Mouse (Mus musculus): ENCODE measurements around the gene Grip1. TPM values are rescaled to one million over a fixed set of nuclear protein-coding genes. Genes with fewer than 3 reads are reported as not detected.

The Grip1 gene
- polyA plus RNA-seq, 1 experiment from 2014 or later, result 5.0 TPM

- Histone ChIP-seq H3K4me1 (ENCODE audit: control insufficient read depth, insufficient read depth, low read length) (no peaks in the 10 kb centered on the region), H3K36me3 (ENCODE audit: control insufficient read depth, insufficient read depth, low read length) (no peaks in the 10 kb centered on the region), H3K4me2 (ENCODE audit: low read depth, low read length) (no peak overlapping the region), H3K27me3 (replicated peaks; ENCODE audit: control insufficient read depth, insufficient read depth, low read length) (no peaks in the 10 kb centered on the region), H3K4me3 (ENCODE audit: low read depth, low read length) (no peak overlapping the region), H3K27ac (replicated peaks; ENCODE audit: low read depth, low read length) (no peak overlapping the region), H3K9ac (ENCODE audit: low read depth, low read length) (no peak overlapping the region), H3K9me3 (ENCODE audit: control insufficient read depth, low read length) (no peaks in the 10 kb centered on the region)
- DNase-seq (ENCODE audit: low spot score) (no peak), ATAC-seq (ENCODE audit: low read depth) (no peak)
- WGBS, result 95% methylated on average over 18 of the region's 18 CpGs
Observed at GRCm38 (mm10) chr10:119467976-119468375, 14.3 kb downstream of the Grip1 start.

- Histone ChIP-seq H3K9ac (ENCODE audit: low read depth, low read length) (no peak overlapping the region), H3K4me3 (ENCODE audit: low read depth, low read length) (no peak overlapping the region), H3K9me3 (ENCODE audit: control insufficient read depth, low read length) (no peaks in the 10 kb centered on the region), H3K27ac (replicated peaks; ENCODE audit: low read depth, low read length) (no peak overlapping the region), H3K36me3 (ENCODE audit: control insufficient read depth, insufficient read depth, low read length) (no peaks in the 10 kb centered on the region), H3K27me3 (replicated peaks; ENCODE audit: control insufficient read depth, insufficient read depth, low read length) (no peaks in the 10 kb centered on the region), H3K4me2 (ENCODE audit: low read depth, low read length) (no peak overlapping the region), H3K4me1 (ENCODE audit: control insufficient read depth, insufficient read depth, low read length) (no peaks in the 10 kb centered on the region)
- ATAC-seq (ENCODE audit: low read depth) (no peak), DNase-seq (ENCODE audit: low spot score) (no peak)
- 84% methylated on average over 1 of the region's 1 CpGs for WGBS
Observed at GRCm38 (mm10) chr10:119470096-119470495, 16.5 kb downstream of the Grip1 start.

- Histone ChIP-seq H3K4me2 (ENCODE audit: low read depth, low read length) (no peak overlapping the region), H3K4me3 (ENCODE audit: low read depth, low read length) (no peak overlapping the region), H3K4me1 (ENCODE audit: control insufficient read depth, insufficient read depth, low read length) (no peaks in the 10 kb centered on the region), H3K36me3 (ENCODE audit: control insufficient read depth, insufficient read depth, low read length) (no peaks in the 10 kb centered on the region), H3K9me3 (ENCODE audit: control insufficient read depth, low read length) (no peaks in the 10 kb centered on the region), H3K27me3 (replicated peaks; ENCODE audit: control insufficient read depth, insufficient read depth, low read length) (no peaks in the 10 kb centered on the region), H3K9ac (ENCODE audit: low read depth, low read length) (no peak overlapping the region), H3K27ac (replicated peaks; ENCODE audit: low read depth, low read length) (no peak overlapping the region)
- ATAC-seq (ENCODE audit: low read depth) (no peak), DNase-seq (ENCODE audit: low spot score) (no peak)
- 63% methylated on average over 9 of the region's 9 CpGs for WGBS
Observed at GRCm38 (mm10) chr10:119475166-119475565, 21.5 kb downstream of the Grip1 start.

- no peak overlapping the region for H3K4me3 ChIP-seq (ENCODE audit: low read depth, low read length)
- ATAC-seq (ENCODE audit: low read depth) (no peak), DNase-seq (ENCODE audit: low spot score) (no peak)
- no peaks in the 10 kb centered on the region for H3K27me3 ChIP-seq (replicated peaks; ENCODE audit: control insufficient read depth, insufficient read depth, low read length)
- H3K36me3 ChIP-seq (ENCODE audit: control insufficient read depth, insufficient read depth, low read length), result no peaks in the 10 kb centered on the region
- H3K4me1 ChIP-seq (ENCODE audit: control insufficient read depth, insufficient read depth, low read length), result no peaks in the 10 kb centered on the region
- WGBS, result 82% methylated on average over 8 of the region's 8 CpGs
- no peak overlapping the region for H3K9ac ChIP-seq (ENCODE audit: low read depth, low read length)
- no peak overlapping the region for H3K27ac ChIP-seq (replicated peaks; ENCODE audit: low read depth, low read length)
- no peaks in the 10 kb centered on the region for H3K9me3 ChIP-seq (ENCODE audit: control insufficient read depth, low read length)
- H3K4me2 ChIP-seq (ENCODE audit: low read depth, low read length), result no peak overlapping the region
Observed at GRCm38 (mm10) chr10:119477661-119478060, 24.0 kb downstream of the Grip1 start.

DNA sequence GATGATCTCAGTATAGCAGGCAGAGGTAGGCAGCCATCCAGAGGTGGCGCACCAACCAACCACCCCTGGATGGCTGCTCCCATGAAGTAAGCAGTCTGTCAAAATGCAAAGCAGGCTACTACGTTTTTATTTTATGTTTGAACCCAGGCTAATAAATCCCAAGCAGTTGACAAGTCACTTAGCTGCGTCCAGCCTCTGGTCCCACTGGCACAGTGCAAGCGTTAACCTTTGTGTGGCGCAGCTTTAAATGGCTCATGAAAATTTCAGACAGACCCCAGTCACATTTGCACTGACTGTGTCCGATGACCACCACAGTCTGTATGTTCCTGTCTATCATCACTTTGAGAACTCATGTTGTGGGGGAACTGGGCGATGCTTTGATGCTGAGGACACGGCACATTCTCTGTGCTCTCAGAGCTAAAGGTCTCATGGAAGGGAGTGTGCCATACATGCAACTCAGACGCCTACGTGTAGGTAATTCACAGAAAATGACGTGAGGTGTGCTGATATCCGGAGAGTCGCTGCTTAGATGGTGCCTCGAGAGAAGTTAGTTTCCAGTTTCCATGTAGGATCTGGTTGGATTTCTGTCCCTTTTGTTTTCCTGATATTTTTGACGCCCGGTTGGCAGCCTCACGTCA is 29.6 kb downstream of the Grip1 start:
- Histone ChIP-seq H3K9me3 (ENCODE audit: control insufficient read depth, low read length) (no peaks in the 10 kb centered on the region), H3K4me3 (ENCODE audit: low read depth, low read length) (no peak overlapping the region), H3K27me3 (replicated peaks; ENCODE audit: control insufficient read depth, insufficient read depth, low read length) (no peaks in the 10 kb centered on the region), H3K36me3 (ENCODE audit: control insufficient read depth, insufficient read depth, low read length) (no peaks in the 10 kb centered on the region), H3K4me2 (ENCODE audit: low read depth, low read length) (no peak overlapping the region), H3K9ac (ENCODE audit: low read depth, low read length) (no peak overlapping the region), H3K4me1 (ENCODE audit: control insufficient read depth, insufficient read depth, low read length) (no peaks in the 10 kb centered on the region), H3K27ac (replicated peaks; ENCODE audit: low read depth, low read length) (no peak overlapping the region)
- DNase-seq (ENCODE audit: low spot score), result no peak
- no peak for ATAC-seq (ENCODE audit: low read depth)
- WGBS, result 68% methylated on average over 17 of the region's 17 CpGs

DNA sequence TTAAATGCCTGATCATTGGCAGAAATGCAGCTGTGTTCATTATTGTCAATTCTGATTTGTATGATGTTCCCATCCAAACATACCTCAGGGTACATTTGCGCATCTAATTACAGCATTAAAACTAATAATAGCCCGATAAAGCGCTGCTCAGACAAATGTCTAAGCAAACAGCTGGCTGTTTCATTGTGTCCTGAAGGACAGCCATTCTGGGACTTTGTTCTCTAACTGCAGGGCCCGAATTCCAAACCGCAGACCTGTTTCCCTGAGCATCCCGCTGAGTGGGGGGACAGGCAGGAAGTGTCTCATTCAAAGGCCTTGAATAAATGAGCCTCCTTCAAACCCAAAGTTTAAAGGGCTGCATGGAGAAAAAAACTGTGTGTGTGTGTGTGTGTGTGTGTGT is 30.1 kb downstream of the Grip1 start:
- no peaks in the 10 kb centered on the region for H3K36me3 ChIP-seq (ENCODE audit: control insufficient read depth, insufficient read depth, low read length)
- H3K9me3 ChIP-seq (ENCODE audit: control insufficient read depth, low read length), result no peaks in the 10 kb centered on the region
- H3K27me3 ChIP-seq (replicated peaks; ENCODE audit: control insufficient read depth, insufficient read depth, low read length), result no peaks in the 10 kb centered on the region
- H3K4me1 ChIP-seq (ENCODE audit: control insufficient read depth, insufficient read depth, low read length), result no peaks in the 10 kb centered on the region
- no peak overlapping the region for H3K4me2 ChIP-seq (ENCODE audit: low read depth, low read length)
- no peak overlapping the region for H3K27ac ChIP-seq (replicated peaks; ENCODE audit: low read depth, low read length)
- 25% methylated on average over 6 of the region's 6 CpGs for WGBS
- H3K4me3 ChIP-seq (ENCODE audit: low read depth, low read length), result no peak overlapping the region
- ATAC-seq (ENCODE audit: low read depth) (no peak), DNase-seq (ENCODE audit: low spot score) (peak; percentile 36)
- no peak overlapping the region for H3K9ac ChIP-seq (ENCODE audit: low read depth, low read length)

GRCm38 (mm10) chr10:119486936-119487335 is 33.3 kb downstream of the Grip1 start:
- H3K27ac ChIP-seq (replicated peaks; ENCODE audit: low read depth, low read length), result no peak overlapping the region
- ATAC-seq (ENCODE audit: low read depth), result no peak
- no peak overlapping the region for H3K4me2 ChIP-seq (ENCODE audit: low read depth, low read length)
- H3K9ac ChIP-seq (ENCODE audit: low read depth, low read length), result no peak overlapping the region
- no peaks in the 10 kb centered on the region for H3K27me3 ChIP-seq (replicated peaks; ENCODE audit: control insufficient read depth, insufficient read depth, low read length)
- no peak overlapping the region for H3K4me3 ChIP-seq (ENCODE audit: low read depth, low read length)
- no peak for DNase-seq (ENCODE audit: low spot score)
- H3K36me3 ChIP-seq (ENCODE audit: control insufficient read depth, insufficient read depth, low read length), result no peaks in the 10 kb centered on the region
- H3K9me3 ChIP-seq (ENCODE audit: control insufficient read depth, low read length), result no peaks in the 10 kb centered on the region
- no peaks in the 10 kb centered on the region for H3K4me1 ChIP-seq (ENCODE audit: control insufficient read depth, insufficient read depth, low read length)
- 83% methylated on average over 7 of the region's 7 CpGs for WGBS

GRCm38 (mm10) chr10:119490831-119491230 is 37.2 kb downstream of the Grip1 start:
- H3K27ac ChIP-seq (replicated peaks; ENCODE audit: low read depth, low read length), result no peak overlapping the region
- H3K4me1 ChIP-seq (ENCODE audit: control insufficient read depth, insufficient read depth, low read length), result no peaks in the 10 kb centered on the region
- no peak overlapping the region for H3K4me2 ChIP-seq (ENCODE audit: low read depth, low read length)
- no peak for ATAC-seq (ENCODE audit: low read depth)
- no peaks in the 10 kb centered on the region for H3K27me3 ChIP-seq (replicated peaks; ENCODE audit: control insufficient read depth, insufficient read depth, low read length)
- H3K9me3 ChIP-seq (ENCODE audit: control insufficient read depth, low read length), result no peaks in the 10 kb centered on the region
- H3K9ac ChIP-seq (ENCODE audit: low read depth, low read length), result no peak overlapping the region
- H3K36me3 ChIP-seq (ENCODE audit: control insufficient read depth, insufficient read depth, low read length), result no peaks in the 10 kb centered on the region
- DNase-seq (ENCODE audit: low spot score), result no peak
- H3K4me3 ChIP-seq (ENCODE audit: low read depth, low read length), result no peak overlapping the region
- WGBS, result 86% methylated on average over 18 of the region's 18 CpGs

DNA sequence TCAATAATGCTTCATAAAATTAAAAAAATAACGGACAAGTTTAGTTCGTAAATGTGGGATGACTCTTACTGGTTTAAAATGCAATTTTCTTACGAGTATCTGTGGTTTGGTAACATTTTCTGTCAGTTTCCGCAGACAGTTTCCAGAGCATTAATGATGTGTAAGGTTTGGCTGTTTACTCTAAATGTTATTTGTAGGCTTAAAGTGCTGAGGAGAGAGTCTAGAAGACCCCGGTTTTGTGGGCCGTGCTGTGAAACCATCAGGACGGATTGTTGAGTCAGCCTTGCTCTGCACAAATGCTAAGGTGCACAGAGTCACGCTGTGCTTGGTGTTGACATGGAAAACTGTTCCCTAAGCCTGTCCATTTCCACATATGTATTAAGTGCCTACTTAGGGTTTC is 41.7 kb downstream of the Grip1 start:
- 88% methylated on average over 8 of the region's 8 CpGs for WGBS
- no peak for DNase-seq (ENCODE audit: low spot score)
- H3K36me3 ChIP-seq (ENCODE audit: control insufficient read depth, insufficient read depth, low read length), result no peaks in the 10 kb centered on the region
- no peak overlapping the region for H3K4me3 ChIP-seq (ENCODE audit: low read depth, low read length)
- no peaks in the 10 kb centered on the region for H3K4me1 ChIP-seq (ENCODE audit: control insufficient read depth, insufficient read depth, low read length)
- no peak overlapping the region for H3K27ac ChIP-seq (replicated peaks; ENCODE audit: low read depth, low read length)
- peaks cover 7% of the 10 kb centered on the region; the same call in 1 of the 2 replicates for H3K9me3 ChIP-seq (ENCODE audit: control insufficient read depth, low read length)
- H3K4me2 ChIP-seq (ENCODE audit: low read depth, low read length), result no peak overlapping the region
- ATAC-seq (ENCODE audit: low read depth), result no peak
- no peak overlapping the region for H3K9ac ChIP-seq (ENCODE audit: low read depth, low read length)
- H3K27me3 ChIP-seq (replicated peaks; ENCODE audit: control insufficient read depth, insufficient read depth, low read length), result no peaks in the 10 kb centered on the region
